Mouse (Mus musculus) thymus, adult 18-20 months (tissue): Measurements from ENCODE around the gene Zfp784.
A peak's percentile ranks its signal among the peaks of the same experiment; 100 is the strongest.
"Not testable (repeated sequence)": the region's sequence is repeated elsewhere in the genome, so short reads cannot be mapped to it uniquely, and the experiment has no call there.

Experiments
- DNase-seq, 2 experiments: peaks; one replicate each; pipeline ENCODE4 v3.0.0; 2022; ENCODE audit warnings: mixed read lengths in 2 of 2

Gene Zfp784

GRCm38 (mm10) chr7:5038109-5038732 lies at the start of gene Zfp784:
Gene Zfp784 (minus strand): TSS chr7:5038446.
- DNase-seq = peak; percentile 88 to 90

- DNase-seq = no peak
These were observed 49.6 kb upstream of the Zfp784 start for GRCm38 (mm10) chr7:5087886-5088285.

- DNase-seq = no peak
These were observed 48.7 kb upstream of the Zfp784 start for GRCm38 (mm10) chr7:5086921-5087440.

- DNase-seq = no peak
These were observed 47.3 kb upstream of the Zfp784 start for GRCm38 (mm10) chr7:5085512-5085911.

- no peak for DNase-seq
These were observed 45.3 kb upstream of the Zfp784 start for GRCm38 (mm10) chr7:5083325-5084105.

- no peak for DNase-seq
These were observed 43.7 kb upstream of the Zfp784 start for GRCm38 (mm10) chr7:5081939-5082338.

GRCm38 (mm10) chr7:5081241-5081640 lies 43.0 kb upstream of the Zfp784 start:
- DNase-seq = no peak

- DNase-seq = no peak
These were observed 42.6 kb upstream of the Zfp784 start for GRCm38 (mm10) chr7:5080815-5081214.

GRCm38 (mm10) chr7:5080010-5080751 lies 41.9 kb upstream of the Zfp784 start, which contains the start of gene Epn1:
Gene Epn1 (plus strand): TSS chr7:5080235.
- peak; percentile 93 to 95 for DNase-seq

GRCm38 (mm10) chr7:5079365-5080009 lies 41.2 kb upstream of the Zfp784 start:
- not testable (repeated sequence) for DNase-seq

GRCm38 (mm10) chr7:5076931-5077330 lies 38.7 kb upstream of the Zfp784 start:
- DNase-seq = no peak

GRCm38 (mm10) chr7:5074984-5075383 lies 36.7 kb upstream of the Zfp784 start:
- no peak for DNase-seq

GRCm38 (mm10) chr7:5073586-5073985 lies 35.3 kb upstream of the Zfp784 start:
- DNase-seq = no peak

GRCm38 (mm10) chr7:5064886-5065285 lies 26.6 kb upstream of the Zfp784 start:
- no peak for DNase-seq

- DNase-seq = peak in 1 of 2 experiments; percentile 63
These were observed 24.2 kb upstream of the Zfp784 start for GRCm38 (mm10) chr7:5062360-5063001.

- peak; percentile 90 to 91 for DNase-seq
These were observed 23.6 kb upstream of the Zfp784 start, which contains the start of gene U2af2 for GRCm38 (mm10) chr7:5061774-5062359. Gene U2af2 (plus strand): TSS chr7:5062143.

- DNase-seq = peak; percentile 95 to 98
These were observed 22.9 kb upstream of the Zfp784 start for GRCm38 (mm10) chr7:5060944-5061773.

- DNase-seq = peak; percentile 56 to 67
These were observed 22.0 kb upstream of the Zfp784 start for GRCm38 (mm10) chr7:5060239-5060731.

- DNase-seq = no peak
These were observed 21.2 kb upstream of the Zfp784 start for GRCm38 (mm10) chr7:5059421-5059820.

- no peak for DNase-seq
These were observed 20.4 kb upstream of the Zfp784 start for GRCm38 (mm10) chr7:5058631-5059030.

- no peak for DNase-seq
These were observed 19.6 kb upstream of the Zfp784 start for GRCm38 (mm10) chr7:5057804-5058203.
